Mouse (Mus musculus) CH12.LX (cell line): ENCODE data around the gene Kcnk7. TPM values are rescaled to one million over a fixed set of nuclear protein-coding genes. Genes with fewer than 3 reads are reported as not detected.

ENCODE experiments used
- DNase-seq: peaks from one replicate; pipeline ENCODE4 v3.0.0-alpha.2; 2013; ENCODE audit errors: extremely low read depth
- H3K27ac ChIP-seq: 2 replicates; pipeline ENCODE4 v1.5.1; 2012; ENCODE audit warnings: low read depth, mild to moderate bottlenecking, control low read depth, moderate library complexity; ENCODE audit not compliant: insufficient read depth
- H3K27me3 ChIP-seq: replicated peaks from 2 replicates; pipeline ENCODE3; 2012; ENCODE audit warnings: inconsistent platforms
- H3K36me3 ChIP-seq, 2 experiments: replicated peaks in 1 of 2; 2 replicates each; pipeline versions ENCODE3 to v1.6.1; 2012; ENCODE audit warnings: inconsistent platforms in 1 of 2, low read length in 1 of 2, mild to moderate bottlenecking in 1 of 2, mixed read lengths in 1 of 2, moderate library complexity in 1 of 2; ENCODE audit not compliant: control insufficient read depth in 1 of 2, insufficient read depth in 1 of 2
- H3K4me1 ChIP-seq, 2 experiments: 2 replicates each; pipeline ENCODE4 v1.6.1; 2012; ENCODE audit warnings: inconsistent platforms in 1 of 2, moderate library complexity in 1 of 2; ENCODE audit not compliant: insufficient read depth in 2 of 2, control insufficient read depth in 1 of 2
- H3K4me2 ChIP-seq: 2 replicates; pipeline ENCODE4 v1.6.1; 2012; ENCODE audit warnings: low read depth, mild to moderate bottlenecking, control low read depth; ENCODE audit not compliant: poor library complexity, insufficient read depth, severe bottlenecking
- H3K4me3 ChIP-seq, 3 experiments: fragments of 150-350 bp in 1 of 3; sonication (generic) in 1 of 3; replicated peaks in 1 of 3; 2 replicates each; pipeline versions ENCODE3 to v1.5.1; 2011 to 2012; ENCODE audit warnings: low read depth in 2 of 3, low read length in 2 of 3, mild to moderate bottlenecking in 2 of 3, moderate library complexity in 2 of 3, control low read depth in 1 of 3, improper control_type of control experiment in 1 of 3, inconsistent platforms in 1 of 3, mixed read lengths in 1 of 3; ENCODE audit not compliant: poor library complexity in 1 of 3
- H3K79me2 ChIP-seq: replicated peaks from 2 replicates; pipeline ENCODE4 v1.6.1; 2012; ENCODE audit warnings: mild to moderate bottlenecking, moderate library complexity; ENCODE audit not compliant: control insufficient read depth, poor library complexity, insufficient read depth, severe bottlenecking; ENCODE audit errors: extremely low read depth
- H3K9ac ChIP-seq: 2 replicates; pipeline ENCODE4 v1.6.1; 2012; ENCODE audit warnings: low read depth, mild to moderate bottlenecking, control low read depth, moderate library complexity; ENCODE audit not compliant: insufficient read depth
- H3K9me3 ChIP-seq: replicated peaks from 2 replicates; pipeline ENCODE3; 2012; ENCODE audit warnings: low read length, inconsistent platforms, mixed read lengths
- BHLHE40 ChIP-seq: IDR thresholded peaks from 2 replicates; pipeline ENCODE4 v1.6.1; 2011; ENCODE audit warnings: mild to moderate bottlenecking, low read depth, low read length, improper control_type of control experiment
- EP300 ChIP-seq: IDR thresholded peaks from 2 replicates; pipeline ENCODE4 v1.6.1; 2011; ENCODE audit warnings: low read length, improper control_type of control experiment
- GABPA ChIP-seq: IDR thresholded peaks from 2 replicates; pipeline ENCODE4 v1.6.1; 2012; ENCODE audit warnings: low read depth, low read length, improper control_type of control experiment, inconsistent platforms; ENCODE audit not compliant: insufficient replicate concordance
- MXI1 ChIP-seq: IDR thresholded peaks from 2 replicates; pipeline ENCODE4 v1.6.1; 2011; ENCODE audit warnings: mild to moderate bottlenecking, low read depth, low read length, improper control_type of control experiment
- MYC ChIP-seq: IDR thresholded peaks from 2 replicates; pipeline ENCODE4 v1.6.1; 2011; ENCODE audit warnings: low read depth, mild to moderate bottlenecking, improper control_type of control experiment, low read length
- NELFE ChIP-seq: IDR thresholded peaks from 2 replicates; pipeline ENCODE4 v1.6.1; 2011; ENCODE audit warnings: low read depth, low read length, improper control_type of control experiment
- PAX5 ChIP-seq: IDR thresholded peaks from 2 replicates; pipeline ENCODE4 v1.6.1; 2012; ENCODE audit warnings: low read length, inconsistent platforms, mixed read lengths
- POLR2A ChIP-seq: IDR thresholded peaks from 2 replicates; pipeline ENCODE4 v1.6.1; 2011; ENCODE audit warnings: low read depth, mild to moderate bottlenecking, improper control_type of control experiment, low read length
- POLR2AphosphoS2 ChIP-seq: IDR thresholded peaks from 2 replicates; pipeline ENCODE4 v1.6.1; 2011; ENCODE audit warnings: low read depth, low read length, improper control_type of control experiment
- RAD21 ChIP-seq: IDR thresholded peaks from 2 replicates; pipeline ENCODE4 v1.6.1; 2011; ENCODE audit warnings: low read depth, mild to moderate bottlenecking, low read length, improper control_type of control experiment, moderate library complexity
- RCOR1 ChIP-seq: conservative IDR thresholded peaks from 2 replicates; pipeline ENCODE4 v1.6.1; 2012; ENCODE audit warnings: low read depth, mild to moderate bottlenecking, inconsistent platforms, low read length, improper control_type of control experiment
- TBP ChIP-seq: conservative IDR thresholded peaks from 2 replicates; pipeline ENCODE4 v1.6.1; 2011; ENCODE audit warnings: low read depth, low read length, improper control_type of control experiment
- USF1 ChIP-seq: IDR thresholded peaks from 2 replicates; pipeline ENCODE4 v1.6.1; 2014; ENCODE audit warnings: low read depth, mild to moderate bottlenecking, inconsistent platforms, low read length, improper control_type of control experiment
- USF2 ChIP-seq: conservative IDR thresholded peaks from 2 replicates; pipeline ENCODE4 v1.6.1; 2011; ENCODE audit warnings: low read depth, low read length, improper control_type of control experiment
- dilution Hi-C: fragments of 300-500 bp; cut with MboI; formaldehyde crosslinking; loops from 2 replicates; pipeline ENCODE4 v1.14.3; 2020; ENCODE audit warnings: low sequenced_read_pairs; ENCODE audit not compliant: extremely low pct_unique_long_range_greater_than_20kb, extremely low pct_ligation_motif_present
- in situ Hi-C: fragments of 300-500 bp; cut with MboI; formaldehyde crosslinking; loops from 3 replicates; pipeline ENCODE4 v1.14.3; 2019; ENCODE audit warnings: low sequenced_read_pairs, low pct_ligation_motif_present, low pct_unique_long_range_greater_than_20kb, mixed read lengths
- polyA plus RNA-seq: library from polyadenylated mRNA; unstranded; fragments of >175 nt; gene quantifications from 2 replicates; pipeline ENCODE4 v1.2.1, GENCODE M21; 2012; ENCODE audit warnings: low read depth; ENCODE audit not compliant: insufficient read length
- total RNA-seq, 2 experiments: library from RNA; depleted of rRNA; stranded (reverse); fragments of 300-350 nt in 1 of 2; fragments of >200 nt in 1 of 2; gene quantifications; 2 replicates each; pipeline ENCODE4 v1.2.3; 2012 to 2014

Gene Kcnk7
- total and polyA plus RNA-seq, 3 experiments = 0.30 TPM; not detected in 2

- H3K79me2 ChIP-seq = peaks cover 26% of the 10 kb centered on the region
- no peak for DNase-seq
- in situ Hi-C loops = no loop called here
- H3K27ac ChIP-seq = no peak overlapping the region
- peaks cover 6 to 31% of the 10 kb centered on the region in 2 experiments for H3K4me1 ChIP-seq
- no peak for TF ChIP-seq RAD21
- TF ChIP-seq BHLHE40 = no peak
- TF ChIP-seq POLR2A = no peak
- no peak for TF ChIP-seq MXI1
- no peak for TF ChIP-seq USF1
- no peak for TF ChIP-seq RCOR1
- no peak for TF ChIP-seq GABPA
- TF ChIP-seq, all 38 proteins: peak for 0
- H3K36me3 ChIP-seq = peaks cover 45 to 61% of the 10 kb centered on the region in 2 experiments
- H3K9ac ChIP-seq = no peak overlapping the region
- H3K4me3 ChIP-seq = no peak overlapping the region
- no peaks in the 10 kb centered on the region for H3K27me3 ChIP-seq
- dilution Hi-C loops = no loop called here
- H3K9me3 ChIP-seq = no peaks in the 10 kb centered on the region
- no peak overlapping the region for H3K4me2 ChIP-seq
These were observed 18.8 kb downstream of the Kcnk7 start for GRCm38 (mm10) chr19:5722848-5723425.

- Histone ChIP-seq H3K9ac (peak overlapping the region; percentile 88), H3K27me3 (no peaks in the 10 kb centered on the region), H3K9me3 (no peaks in the 10 kb centered on the region), H3K4me3 (peak overlapping the region; percentile 75 to 85 (median 76)), H3K4me1 (peaks cover 14 to 42% of the 10 kb centered on the region in 2 experiments), H3K36me3 (peaks cover 38 to 54% of the 10 kb centered on the region in 2 experiments), H3K4me2 (peak overlapping the region; percentile 57), H3K79me2 (peaks cover 26% of the 10 kb centered on the region), H3K27ac (peak overlapping the region; percentile 95)
- DNase-seq = no peak
- TF ChIP-seq MYC (no peak), TBP (no peak), EP300 (0 out of 2 replicates have a peak, but pooled peaks have one; percentile 10), POLR2AphosphoS2 (no peak), BHLHE40 (no peak), USF2 (no peak), PAX5 (no peak), NELFE (no peak)
- in situ Hi-C loops (no loop called here), dilution Hi-C loops (no loop called here)
These were observed 19.9 kb downstream of the Kcnk7 start for GRCm38 (mm10) chr19:5723934-5724548.
